Mouse (Mus musculus) CH12.LX (cell line): Measurements from ENCODE around the gene Elp4. TPM values are rescaled to one million over a fixed set of nuclear protein-coding genes. Genes with fewer than 3 reads are reported as not detected.

Experiments
- DNase-seq: peaks from one replicate; pipeline ENCODE4 v3.0.0-alpha.2; 2013; ENCODE audit errors: extremely low read depth
- H3K27ac ChIP-seq: 2 replicates; pipeline ENCODE4 v1.5.1; 2012; ENCODE audit warnings: low read depth, mild to moderate bottlenecking, control low read depth, moderate library complexity; ENCODE audit not compliant: insufficient read depth
- H3K27me3 ChIP-seq: replicated peaks from 2 replicates; pipeline ENCODE3; 2012; ENCODE audit warnings: inconsistent platforms
- H3K36me3 ChIP-seq, 2 experiments: replicated peaks in 1 of 2; 2 replicates each; pipeline versions ENCODE3 to v1.6.1; 2012; ENCODE audit warnings: inconsistent platforms in 1 of 2, low read length in 1 of 2, mild to moderate bottlenecking in 1 of 2, mixed read lengths in 1 of 2, moderate library complexity in 1 of 2; ENCODE audit not compliant: control insufficient read depth in 1 of 2, insufficient read depth in 1 of 2
- H3K4me1 ChIP-seq, 2 experiments: 2 replicates each; pipeline ENCODE4 v1.6.1; 2012; ENCODE audit warnings: inconsistent platforms in 1 of 2, moderate library complexity in 1 of 2; ENCODE audit not compliant: insufficient read depth in 2 of 2, control insufficient read depth in 1 of 2
- H3K4me2 ChIP-seq: 2 replicates; pipeline ENCODE4 v1.6.1; 2012; ENCODE audit warnings: low read depth, mild to moderate bottlenecking, control low read depth; ENCODE audit not compliant: poor library complexity, insufficient read depth, severe bottlenecking
- H3K4me3 ChIP-seq, 3 experiments: fragments of 150-350 bp in 1 of 3; sonication (generic) in 1 of 3; replicated peaks in 1 of 3; 2 replicates each; pipeline versions ENCODE3 to v1.5.1; 2011 to 2012; ENCODE audit warnings: low read depth in 2 of 3, low read length in 2 of 3, mild to moderate bottlenecking in 2 of 3, moderate library complexity in 2 of 3, control low read depth in 1 of 3, improper control_type of control experiment in 1 of 3, inconsistent platforms in 1 of 3, mixed read lengths in 1 of 3; ENCODE audit not compliant: poor library complexity in 1 of 3
- H3K79me2 ChIP-seq: replicated peaks from 2 replicates; pipeline ENCODE4 v1.6.1; 2012; ENCODE audit warnings: mild to moderate bottlenecking, moderate library complexity; ENCODE audit not compliant: control insufficient read depth, poor library complexity, insufficient read depth, severe bottlenecking; ENCODE audit errors: extremely low read depth
- H3K9ac ChIP-seq: 2 replicates; pipeline ENCODE4 v1.6.1; 2012; ENCODE audit warnings: low read depth, mild to moderate bottlenecking, control low read depth, moderate library complexity; ENCODE audit not compliant: insufficient read depth
- H3K9me3 ChIP-seq: replicated peaks from 2 replicates; pipeline ENCODE3; 2012; ENCODE audit warnings: low read length, inconsistent platforms, mixed read lengths
- CHD2 ChIP-seq: IDR thresholded peaks from 2 replicates; pipeline ENCODE4 v1.6.1; 2011; ENCODE audit warnings: low read length, improper control_type of control experiment
- E2F4 ChIP-seq: IDR thresholded peaks from 2 replicates; pipeline ENCODE4 v1.6.1; 2011; ENCODE audit warnings: low read depth, low read length, improper control_type of control experiment; ENCODE audit not compliant: insufficient replicate concordance
- ELF1 ChIP-seq: IDR thresholded peaks from 2 replicates; pipeline ENCODE4 v1.6.1; 2014; ENCODE audit warnings: low read depth, mild to moderate bottlenecking, inconsistent platforms, low read length, improper control_type of control experiment
- HCFC1 ChIP-seq: IDR thresholded peaks from 2 replicates; pipeline ENCODE4 v1.6.1; 2012; ENCODE audit warnings: low read depth, mild to moderate bottlenecking, inconsistent platforms, low read length, improper control_type of control experiment
- JUND ChIP-seq: conservative IDR thresholded peaks from 2 replicates; pipeline ENCODE4 v1.6.1; 2011; ENCODE audit warnings: low read depth, low read length, improper control_type of control experiment
- MAX ChIP-seq: IDR thresholded peaks from 2 replicates; pipeline ENCODE4 v1.6.1; 2011; ENCODE audit warnings: low read length, improper control_type of control experiment
- MEF2A ChIP-seq: IDR thresholded peaks from 2 replicates; pipeline ENCODE4 v1.6.1; 2014; ENCODE audit warnings: low read depth, mild to moderate bottlenecking, inconsistent platforms, low read length, improper control_type of control experiment, borderline replicate concordance
- MYC ChIP-seq: IDR thresholded peaks from 2 replicates; pipeline ENCODE4 v1.6.1; 2011; ENCODE audit warnings: low read depth, mild to moderate bottlenecking, improper control_type of control experiment, low read length
- NELFE ChIP-seq: IDR thresholded peaks from 2 replicates; pipeline ENCODE4 v1.6.1; 2011; ENCODE audit warnings: low read depth, low read length, improper control_type of control experiment
- NRF1 ChIP-seq: IDR thresholded peaks from 2 replicates; pipeline ENCODE4 v1.6.1; 2014; ENCODE audit warnings: low read depth, mild to moderate bottlenecking, inconsistent platforms, low read length, improper control_type of control experiment, moderate library complexity
- RAD21 ChIP-seq: IDR thresholded peaks from 2 replicates; pipeline ENCODE4 v1.6.1; 2011; ENCODE audit warnings: low read depth, mild to moderate bottlenecking, low read length, improper control_type of control experiment, moderate library complexity
- TBP ChIP-seq: conservative IDR thresholded peaks from 2 replicates; pipeline ENCODE4 v1.6.1; 2011; ENCODE audit warnings: low read depth, low read length, improper control_type of control experiment
- UBTF ChIP-seq: IDR thresholded peaks from 2 replicates; pipeline ENCODE4 v1.6.1; 2012; ENCODE audit warnings: low read depth, mild to moderate bottlenecking, inconsistent platforms, low read length, improper control_type of control experiment, moderate library complexity
- USF2 ChIP-seq: conservative IDR thresholded peaks from 2 replicates; pipeline ENCODE4 v1.6.1; 2011; ENCODE audit warnings: low read depth, low read length, improper control_type of control experiment
- ZKSCAN1 ChIP-seq: IDR thresholded peaks from 2 replicates; pipeline ENCODE4 v1.6.1; 2012; ENCODE audit warnings: low read depth, inconsistent platforms, low read length, improper control_type of control experiment, borderline replicate concordance
- ZNF384 ChIP-seq: IDR thresholded peaks from 2 replicates; pipeline ENCODE4 v1.6.1; 2012; ENCODE audit warnings: low read depth, low read length, improper control_type of control experiment, inconsistent platforms
- dilution Hi-C: fragments of 300-500 bp; cut with MboI; formaldehyde crosslinking; loops from 2 replicates; pipeline ENCODE4 v1.14.3; 2020; ENCODE audit warnings: low sequenced_read_pairs; ENCODE audit not compliant: extremely low pct_unique_long_range_greater_than_20kb, extremely low pct_ligation_motif_present
- in situ Hi-C: fragments of 300-500 bp; cut with MboI; formaldehyde crosslinking; loops from 3 replicates; pipeline ENCODE4 v1.14.3; 2019; ENCODE audit warnings: low sequenced_read_pairs, low pct_ligation_motif_present, low pct_unique_long_range_greater_than_20kb, mixed read lengths
- polyA plus RNA-seq: library from polyadenylated mRNA; unstranded; fragments of >175 nt; gene quantifications from 2 replicates; pipeline ENCODE4 v1.2.1, GENCODE M21; 2012; ENCODE audit warnings: low read depth; ENCODE audit not compliant: insufficient read length
- total RNA-seq, 2 experiments: library from RNA; depleted of rRNA; stranded (reverse); fragments of 300-350 nt in 1 of 2; fragments of >200 nt in 1 of 2; gene quantifications; 2 replicates each; pipeline ENCODE4 v1.2.3; 2012 to 2014

The Elp4 gene
- total and polyA plus RNA-seq, 3 experiments = 11.6 to 31.2 (median 21.3) TPM

GRCm38 (mm10) chr2:105701781-105702180, 202.6 kb downstream of the Elp4 start:
- Histone ChIP-seq H3K9ac (no peak overlapping the region), H3K79me2 (no peaks in the 10 kb centered on the region)
- in situ Hi-C loops = no loop called here
- no peak for DNase-seq
- TF ChIP-seq NRF1 (no peak), ZKSCAN1 (no peak), UBTF (no peak), E2F4 (no peak), RAD21 (no peak), TBP (no peak), NELFE (no peak), JUND (no peak), HCFC1 (no peak), ELF1 (no peak), MYC (no peak)
- TF ChIP-seq, all 38 proteins: peak for 0
- Histone ChIP-seq H3K27ac (no peak overlapping the region), H3K4me3 (no peak overlapping the region), H3K4me2 (no peak overlapping the region), H3K9me3 (no peaks in the 10 kb centered on the region), H3K36me3 (peaks cover 0 to 24% of the 10 kb centered on the region in 2 experiments), H3K4me1 (no peaks in the 10 kb centered on the region), H3K27me3 (no peaks in the 10 kb centered on the region)
- dilution Hi-C loops = no loop called here

DNA sequence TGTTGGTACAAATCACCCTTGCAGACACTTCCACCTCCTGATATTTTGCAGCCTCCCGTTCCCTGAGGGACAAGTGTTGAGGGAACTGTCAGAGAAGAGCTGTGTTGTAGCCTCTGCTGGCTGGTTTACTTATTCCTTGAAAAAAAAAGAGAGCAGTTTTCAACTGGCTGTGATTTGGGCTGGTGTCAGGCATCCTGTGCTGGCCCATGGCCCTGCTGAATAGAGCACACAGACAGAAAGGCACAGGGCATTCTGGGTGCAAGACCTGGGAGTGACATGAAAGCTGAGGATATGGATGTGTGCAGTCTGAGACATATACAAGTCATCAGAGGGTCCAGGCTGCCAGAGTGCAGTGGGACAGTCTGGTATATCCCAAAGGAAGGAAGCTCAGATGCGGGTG, 205.7 kb downstream of the Elp4 start:
- no peak overlapping the region for H3K4me3 ChIP-seq
- TF ChIP-seq USF2 = no peak
- no peak for TF ChIP-seq MEF2A
- no peak for TF ChIP-seq ELF1
- TF ChIP-seq MAX = no peak
- TF ChIP-seq ZNF384 = no peak
- no peak for TF ChIP-seq ZKSCAN1
- TF ChIP-seq CHD2 = no peak
- no peak for TF ChIP-seq RAD21
- in situ Hi-C loops = no loop called here
- H3K4me1 ChIP-seq = no peaks in the 10 kb centered on the region
- H3K4me2 ChIP-seq = no peak overlapping the region
- no peaks in the 10 kb centered on the region for H3K79me2 ChIP-seq
- H3K9ac ChIP-seq = no peak overlapping the region
- no peaks in the 10 kb centered on the region for H3K27me3 ChIP-seq
- peaks cover 0 to 21% of the 10 kb centered on the region in 2 experiments for H3K36me3 ChIP-seq
- no peak overlapping the region for H3K27ac ChIP-seq
- dilution Hi-C loops = no loop called here
- H3K9me3 ChIP-seq = no peaks in the 10 kb centered on the region
- DNase-seq = no peak
